ENCODE assay signal across 8 mouse cellular contexts in genomic region chr2:170152856-170153255, GRCm38 (mm10). TPM values are rescaled to one million over a fixed set of nuclear protein-coding genes. Genes with fewer than 3 reads are reported as not detected.
A peak's percentile ranks its signal among the peaks of the same experiment; 100 is the strongest.
DNase-seq lines count a peak whose midpoint lies in the region; ATAC-seq and TF ChIP-seq lines count a peak whose summit lies in the region.

No protein-coding gene starts in this region.

- H3K9me3 ChIP-seq in kidney, postnatal 0 days (replicated peaks; ENCODE audit: low read length), result no peaks in the 10 kb centered on the region
- H3K9me3 ChIP-seq in MEL (replicated peaks; ENCODE audit: insufficient read depth, low read length), result no peaks in the 10 kb centered on the region
- no peaks in the 10 kb centered on the region for H3K9me3 ChIP-seq in heart, embryonic 14.5 days (ENCODE audit: control insufficient read depth, low read length)
- no peaks in the 10 kb centered on the region for H3K9me3 ChIP-seq in liver, embryonic 15.5 days (replicated peaks)

- no peaks in the 10 kb centered on the region for H3K36me3 ChIP-seq in kidney, postnatal 0 days (ENCODE audit: insufficient read depth, low read length)
- peaks cover 0 to 27% of the 10 kb centered on the region in 2 experiments; a peak in 2 of 4 replicates for H3K36me3 ChIP-seq in MEL (ENCODE audit: control insufficient read depth in 1 of 2, insufficient read depth in 2 of 2, low read length in 2 of 2)
- no peaks in the 10 kb centered on the region for H3K36me3 ChIP-seq in heart, embryonic 14.5 days (ENCODE audit: control insufficient read depth, insufficient read depth, low read length)
- H3K36me3 ChIP-seq in liver, embryonic 15.5 days (replicated peaks), result no peaks in the 10 kb centered on the region

- H3K4me1 ChIP-seq in kidney, postnatal 0 days (replicated peaks; ENCODE audit: insufficient read depth, low read length), result peaks cover 4% of the 10 kb centered on the region; the same call in 1 of the 2 replicates
- peaks cover 8 to 17% of the 10 kb centered on the region in 2 experiments for H3K4me1 ChIP-seq in MEL (ENCODE audit: control insufficient read depth in 1 of 2, insufficient read depth in 2 of 2, low read length in 2 of 2)
- peaks cover 14 to 34% of the 10 kb centered on the region in 2 experiments for H3K4me1 ChIP-seq in heart, embryonic 14.5 days (ENCODE audit: control insufficient read depth in 2 of 2, insufficient read depth in 2 of 2, low read length in 2 of 2)
- peaks cover 84% of the 10 kb centered on the region for H3K4me1 ChIP-seq in liver, embryonic 15.5 days (replicated peaks)

- peak overlapping the region; percentile 80 for H3K4me2 ChIP-seq in kidney, postnatal 0 days (ENCODE audit: low read length)
- peak overlapping the region; percentile 73 for H3K4me2 ChIP-seq in heart, embryonic 14.5 days (ENCODE audit: low read length)
- peak overlapping the region; percentile 85 for H3K4me2 ChIP-seq in liver, embryonic 15.5 days

- no peak for TF ChIP-seq CTCF in kidney, postnatal 0 days (IDR thresholded peaks at IDR 0.05; ENCODE audit: low read depth)
- TF ChIP-seq CTCF in MEL (IDR thresholded peaks at IDR 0.05 in 2 of 3, conservative IDR thresholded peaks at IDR 0.05 in 1 of 3; ENCODE audit: control insufficient read depth in 1 of 3, insufficient read depth in 1 of 3, low read depth in 2 of 3, low read length in 3 of 3, poor library complexity in 1 of 3, severe bottlenecking in 1 of 3), result no peak

- intact Hi-C loops in left cerebral cortex, postnatal 10 days (cut with DNase I), result no loop called here

- H3K27ac ChIP-seq in kidney, postnatal 0 days, result peak overlapping the region; percentile 31; the same call in 1 of the 2 replicates
- peak overlapping the region; percentile 92 for H3K27ac ChIP-seq in MEL (ENCODE audit: control insufficient read depth, low read depth, low read length)
- peak overlapping the region; percentile 61 to 92 for H3K27ac ChIP-seq in heart, embryonic 14.5 days (replicated peaks in 1 of 2; ENCODE audit: control insufficient read depth in 1 of 2, insufficient read depth in 1 of 2, low read depth in 2 of 2, low read length in 2 of 2)
- peak overlapping the region; percentile 94 for H3K27ac ChIP-seq in liver, embryonic 15.5 days (replicated peaks)

- peaks cover 36% of the 10 kb centered on the region for H3K79me2 ChIP-seq in MEL (ENCODE audit: control insufficient read depth, insufficient read depth, low read length, poor library complexity)

- peak in 1 of 2 experiments; percentile 34; a peak in 1 of 4 replicates for TF ChIP-seq EP300 in MEL (IDR thresholded peaks at IDR 0.05; ENCODE audit: low read depth in 1 of 2, low read length in 2 of 2)

- no peak for TF ChIP-seq RAD21 in MEL (IDR thresholded peaks at IDR 0.05; ENCODE audit: low read depth, low read length)

- no peaks in the 10 kb centered on the region for H3K27me3 ChIP-seq in kidney, postnatal 0 days (ENCODE audit: insufficient read depth, low read length)
- H3K27me3 ChIP-seq in MEL (ENCODE audit: control insufficient read depth in 1 of 2, insufficient read depth in 2 of 2, low read length in 2 of 2), result no peaks in the 10 kb centered on the region
- H3K27me3 ChIP-seq in heart, embryonic 14.5 days (ENCODE audit: control insufficient read depth, insufficient read depth, low read length), result no peaks in the 10 kb centered on the region
- H3K27me3 ChIP-seq in liver, embryonic 15.5 days, result no peaks in the 10 kb centered on the region

- no peak; a peak in 1 of 4 replicates for TF ChIP-seq POLR2A in MEL (IDR thresholded peaks at IDR 0.05; ENCODE audit: control insufficient read depth in 1 of 2, insufficient read depth in 1 of 2, low read depth in 1 of 2, low read length in 2 of 2, poor library complexity in 1 of 2)

- H3K9ac ChIP-seq in kidney, postnatal 0 days (ENCODE audit: low read depth, low read length), result 0 out of 2 replicates have a peak overlapping the region, but pooled peaks have one; percentile 62
- peak overlapping the region; percentile 86 for H3K9ac ChIP-seq in MEL (ENCODE audit: control insufficient read depth, low read depth, low read length, poor library complexity, severe bottlenecking)
- peak overlapping the region; percentile 66 for H3K9ac ChIP-seq in heart, embryonic 14.5 days (ENCODE audit: low read length)
- peak overlapping the region; percentile 79 for H3K9ac ChIP-seq in liver, embryonic 15.5 days

- ATAC-seq in kidney, postnatal 0 days (replicated peaks; ENCODE audit: low FRiP score, low read depth), result peak; percentile 29; the same call in 1 of the 2 replicates
- no peak for ATAC-seq in heart, embryonic 14.5 days (ENCODE audit: insufficient number of reproducible peaks, insufficient read depth, low FRiP score, low read depth)
- peak; percentile 17; the same call in 1 of the 2 replicates for ATAC-seq in liver, embryonic 15.5 days (ENCODE audit: insufficient read depth)

- WGBS in kidney, postnatal 0 days, result 32% methylated on average over 7 of the region's 7 CpGs
- WGBS in heart, embryonic 14.5 days, result 34% methylated on average over 7 of the region's 7 CpGs
- WGBS in liver, embryonic 15.5 days (ENCODE audit: insufficient replicate concordance), result 12% methylated on average over 7 of the region's 7 CpGs

- H3K4me3 ChIP-seq in kidney, postnatal 0 days (replicated peaks; ENCODE audit: low read depth, low read length), result peak overlapping the region; percentile 46; the same call in 1 of the 2 replicates
- peak overlapping the region; percentile 50 to 80 for H3K4me3 ChIP-seq in MEL (ENCODE audit: control insufficient read depth in 1 of 2, insufficient read depth in 1 of 2, low read depth in 2 of 2, low read length in 2 of 2)
- 0 out of 4 replicates have a peak overlapping the region, but pooled peaks of 1 of the 2 experiments have one; percentile 42 for H3K4me3 ChIP-seq in heart, embryonic 14.5 days (ENCODE audit: control insufficient read depth in 1 of 2, insufficient read depth in 1 of 2, low read depth in 1 of 2, low read length in 2 of 2)
- H3K4me3 ChIP-seq in liver, embryonic 15.5 days (replicated peaks), result peak overlapping the region; percentile 68

- no peak for DNase-seq in kidney, postnatal 0 days (ENCODE audit: low spot score)
- DNase-seq in kidney, adult 18-20 months, result no peak
- DNase-seq in MEL (ENCODE audit: low read depth, low spot score), result peak; percentile 79
- no peak for DNase-seq in left cerebral cortex, postnatal 10 days (ENCODE audit: extremely low spot score in 1 of 2, low spot score in 2 of 2)
- no peak for DNase-seq in retina, embryonic 14.5 days (ENCODE audit: low spot score)
- DNase-seq in urinary bladder, postnatal 4 days (ENCODE audit: low spot score in 2 of 2), result no peak

TF ChIP-seq in MEL, 35 proteins besides CTCF, POLR2A, EP300 and RAD21:
- no peak for TF ChIP-seq UBTF (IDR thresholded peaks at IDR 0.05; ENCODE audit: borderline replicate concordance, insufficient read depth, low read depth, low read length)
- peak; percentile 55; the same call in 1 of the 2 replicates for TF ChIP-seq MXI1 (IDR thresholded peaks at IDR 0.05; ENCODE audit: low read depth, low read length)
- TF ChIP-seq MYC (IDR thresholded peaks at IDR 0.05; ENCODE audit: low read depth, low read length), result 0 out of 2 replicates have a peak, but pooled peaks have one; percentile 27
- TF ChIP-seq KAT2A (conservative IDR thresholded peaks at IDR 0.05; ENCODE audit: low read depth, low read length), result peak; percentile 7; the same call in 1 of the 2 replicates
- TF ChIP-seq MAX (IDR thresholded peaks at IDR 0.05; ENCODE audit: low read length), result peak; percentile 54
- 0 out of 2 replicates have a peak, but pooled peaks have one; percentile 36 for TF ChIP-seq ELF1 (IDR thresholded peaks at IDR 0.05; ENCODE audit: low read depth, low read length)
- no peak for TF ChIP-seq ZNF384 (IDR thresholded peaks at IDR 0.05; ENCODE audit: low read depth, low read length)
- TF ChIP-seq NELFE (IDR thresholded peaks at IDR 0.05; ENCODE audit: low read depth, low read length), result peak; percentile 8

RNA-seq across cellular contexts. Expression of gene Zfp217, which starts 5.0 kb away (rescaled TPM):
- 3.7 and 4.0 TPM in 2 replicates for polyA plus RNA-seq in kidney, postnatal 0 days (2015; fragmentation: Nextera tagmentation; extraction: Ambion mirVana)
- 21.7 and 29.3 TPM in 2 replicates for total RNA-seq in MEL (2012; rRNA removed)
- polyA plus RNA-seq in MEL (2012; ENCODE audit: insufficient read depth in 1 of 2, insufficient read length in 2 of 2, low read depth in 1 of 2, low replicate concordance in 2 of 2, missing spikeins in 1 of 2), result 10 to 100 TPM; 25.5 to 34.9 TPM
- 3.3 and 3.4 TPM in 2 replicates for polyA plus RNA-seq in heart, embryonic 14.5 days (2014; fragmentation: Nextera tagmentation; extraction: Ambion mirVana)
- 3.4 and 4.7 TPM in 2 replicates for polyA plus RNA-seq in liver, embryonic 15.5 days (2015; fragmentation: Nextera tagmentation; extraction: Ambion mirVana)
- 1 to 10 TPM; 4.1 TPM for total RNA-seq in left cerebral cortex, postnatal 10 days (2021)

Comparison
In these comparisons a context has a peak if more than half of its experiments do, and no peak if none do; other contexts are left out.
1. H3K27ac ChIP-seq: peak in every context shown above with its lines; median percentile 94 in liver, embryonic 15.5 days; 92 in MEL; 76 in heart, embryonic 14.5 days; 31 in kidney, postnatal 0 days.